Mouse (Mus musculus) mesoderm, embryonic 11.5 days (tissue): ENCODE data around the gene Cyb561d1.

Source experiments
- DNase-seq: peaks from one replicate; pipeline ENCODE4 v3.0.0-alpha.2; 2012; ENCODE audit warnings: low read depth, low spot score

The Cyb561d1 gene

GRCm38 (mm10) chr3:108203621-108204325 is 2.8 kb upstream of the Cyb561d1 start:
- DNase-seq = peak; percentile 72

- DNase-seq = no peak
Observed at GRCm38 (mm10) chr3:108203212-108203611, 2.2 kb upstream of the Cyb561d1 start.

- no peak for DNase-seq
Observed at GRCm38 (mm10) chr3:108202506-108202905, 1.5 kb upstream of the Cyb561d1 start.

GRCm38 (mm10) chr3:108199231-108199630 is 1.8 kb downstream of the Cyb561d1 start:
- DNase-seq = no peak

GRCm38 (mm10) chr3:108197066-108197497 is 3.9 kb downstream of the Cyb561d1 start:
- DNase-seq = peak; percentile 62

- DNase-seq = no peak
Observed at GRCm38 (mm10) chr3:108195941-108196590, 4.9 kb downstream of the Cyb561d1 start.

- DNase-seq = no peak
Observed at GRCm38 (mm10) chr3:108195287-108195686, 5.7 kb downstream of the Cyb561d1 start.

GRCm38 (mm10) chr3:108193686-108194085 is 7.3 kb downstream of the Cyb561d1 start:
- DNase-seq = no peak

- DNase-seq = no peak
Observed at GRCm38 (mm10) chr3:108189897-108190296, 11.1 kb downstream of the Cyb561d1 start.

- no peak for DNase-seq
Observed at GRCm38 (mm10) chr3:108188716-108189490, 12.1 kb downstream of the Cyb561d1 start.

GRCm38 (mm10) chr3:108187111-108187795 is 13.8 kb downstream of the Cyb561d1 start:
- no peak for DNase-seq

GRCm38 (mm10) chr3:108186098-108187047 is 14.6 kb downstream of the Cyb561d1 start, which contains the start of gene Amigo1:
Amigo1 (plus strand) TSS chr3:108186335.
- DNase-seq = peak; percentile 61

GRCm38 (mm10) chr3:108185460-108186097 is 15.4 kb downstream of the Cyb561d1 start:
- DNase-seq = no peak

- no peak for DNase-seq
Observed at GRCm38 (mm10) chr3:108184742-108185141, 16.3 kb downstream of the Cyb561d1 start.

GRCm38 (mm10) chr3:108180514-108180913 is 20.5 kb downstream of the Cyb561d1 start:
- DNase-seq = no peak

- DNase-seq = no peak
Observed at GRCm38 (mm10) chr3:108178756-108179715, 22.0 kb downstream of the Cyb561d1 start.

- DNase-seq = no peak
Observed at GRCm38 (mm10) chr3:108174672-108175531, 26.1 kb downstream of the Cyb561d1 start.

GRCm38 (mm10) chr3:108169199-108169598 is 31.8 kb downstream of the Cyb561d1 start:
- no peak for DNase-seq
